Mouse (Mus musculus): ENCODE results near the gene Vmn1r45.
"Not testable (repeated sequence)": the region's sequence is repeated elsewhere in the genome, so short reads cannot be mapped to it uniquely, and the experiment has no call there.

Gene Vmn1r45

DNA sequence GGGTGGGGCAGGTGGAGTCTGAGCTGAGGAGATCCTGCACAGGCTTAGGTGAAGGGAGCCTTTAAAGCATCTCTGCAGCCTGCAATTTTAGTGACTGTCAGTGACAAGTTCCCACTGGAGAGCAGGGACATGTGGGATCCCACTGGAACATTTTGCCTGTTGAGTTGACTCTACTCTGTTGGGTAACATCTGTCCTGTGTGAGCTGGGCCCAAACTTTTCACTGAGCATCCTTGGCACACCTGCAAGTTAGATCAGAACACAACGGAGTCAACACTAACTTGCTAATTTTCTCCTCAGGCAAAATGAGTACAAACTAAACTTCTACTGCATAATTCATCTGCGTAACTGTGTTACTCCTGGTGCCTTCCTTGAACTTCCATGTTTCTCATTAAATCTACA is at the start of gene Vmn1r45:
Gene Vmn1r45, minus strand, starts transcription at position 101 of the 400 bp plus-strand sequence.
- DNase-seq (ENCODE audit: low spot score) = not testable (repeated sequence)

- DNase-seq (ENCODE audit: low spot score) = no peak
These were observed 45.6 kb upstream of the Vmn1r45 start for GRCm38 (mm10) chr6:89985989-89986388.

DNA sequence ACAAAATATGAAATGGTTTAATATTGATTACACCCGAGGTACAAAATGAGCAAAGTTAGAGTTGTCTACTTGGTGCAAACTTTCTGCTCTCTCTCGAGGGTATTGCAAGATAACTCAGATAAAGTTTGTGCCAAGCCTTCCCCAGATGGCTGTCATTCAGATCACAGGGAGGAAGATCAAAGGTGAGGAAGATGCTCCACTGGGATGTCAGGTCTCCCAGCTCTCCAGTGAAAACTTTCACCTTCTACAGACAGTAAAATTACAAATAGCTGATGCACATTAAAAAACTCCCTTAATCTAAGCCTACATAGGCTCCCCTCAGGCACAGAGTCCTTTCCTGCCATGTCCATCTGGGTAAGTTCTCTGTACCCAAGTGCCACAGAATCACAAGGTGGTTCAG is 28.6 kb upstream of the Vmn1r45 start, which contains the start of gene Vmn1r46:
Gene Vmn1r46, plus strand, starts transcription at position 301 of the 400 bp plus-strand sequence.
- DNase-seq (ENCODE audit: low spot score) = no peak

GRCm38 (mm10) chr6:89966341-89966740 is 25.9 kb upstream of the Vmn1r45 start:
- no peak for DNase-seq (ENCODE audit: low spot score)

- DNase-seq (ENCODE audit: low spot score) = no peak
These were observed 13.2 kb upstream of the Vmn1r45 start for GRCm38 (mm10) chr6:89953556-89953955.

DNA sequence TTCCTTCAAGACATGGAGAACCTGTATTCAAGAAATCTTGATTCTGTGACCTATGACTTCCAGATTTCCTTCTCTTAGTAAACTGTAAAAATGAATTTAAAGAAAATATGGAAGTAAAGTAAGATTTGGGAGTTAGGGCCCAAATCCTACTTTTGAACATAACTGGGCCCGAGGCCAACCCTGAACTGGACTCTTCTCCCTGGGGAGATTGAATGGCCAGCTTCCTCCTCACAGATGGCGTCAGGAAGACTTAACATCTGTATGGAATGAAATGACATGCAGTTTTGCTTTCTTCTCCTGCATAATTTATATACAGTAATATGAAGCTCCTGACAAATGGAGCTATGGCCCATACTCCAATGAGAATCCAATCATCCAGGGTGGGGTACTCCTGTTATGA is 528 bp upstream of the Vmn1r45 start:
- no peak for DNase-seq (ENCODE audit: low spot score)

DNA sequence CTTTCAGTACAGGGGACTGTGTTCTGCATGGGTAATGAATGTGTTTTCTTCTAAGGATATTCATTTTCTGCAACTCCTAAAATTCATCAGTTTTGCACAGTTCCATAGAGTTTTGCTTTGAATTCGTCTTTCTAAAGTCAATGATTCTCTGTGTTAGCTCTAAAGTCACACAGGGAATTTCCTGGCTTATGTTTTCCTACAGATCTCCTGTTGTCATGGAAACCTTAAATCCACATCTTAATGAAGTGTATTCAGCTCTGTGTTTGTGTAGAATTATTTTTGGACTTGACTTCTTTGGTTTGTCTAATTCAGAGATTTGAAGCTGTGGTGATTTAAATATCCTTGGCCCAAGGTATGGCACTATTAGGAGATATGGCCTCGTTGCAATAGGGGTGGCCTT is 56.6 kb downstream of the Vmn1r45 start:
- no peak for DNase-seq (ENCODE audit: low spot score)

GRCm38 (mm10) chr6:89883360-89883759 is 57.0 kb downstream of the Vmn1r45 start, which contains the start of gene Vmn1r44:
TSS of gene Vmn1r44 (plus strand) at chr6:89883660.
- DNase-seq (ENCODE audit: low spot score) = no peak

Measured in T-cell, adult 2 months (primary cell).